Mouse (Mus musculus) thymus, postnatal 36 days (tissue): ENCODE data around the gene Ugp2.
A peak's percentile ranks its signal among the peaks of the same experiment; 100 is the strongest.

ENCODE experiments used
- DNase-seq, 2 experiments: peaks; one replicate each; pipeline ENCODE4 v3.0.0; 2022; ENCODE audit warnings: mixed read lengths in 2 of 2

Ugp2 gene

DNA sequence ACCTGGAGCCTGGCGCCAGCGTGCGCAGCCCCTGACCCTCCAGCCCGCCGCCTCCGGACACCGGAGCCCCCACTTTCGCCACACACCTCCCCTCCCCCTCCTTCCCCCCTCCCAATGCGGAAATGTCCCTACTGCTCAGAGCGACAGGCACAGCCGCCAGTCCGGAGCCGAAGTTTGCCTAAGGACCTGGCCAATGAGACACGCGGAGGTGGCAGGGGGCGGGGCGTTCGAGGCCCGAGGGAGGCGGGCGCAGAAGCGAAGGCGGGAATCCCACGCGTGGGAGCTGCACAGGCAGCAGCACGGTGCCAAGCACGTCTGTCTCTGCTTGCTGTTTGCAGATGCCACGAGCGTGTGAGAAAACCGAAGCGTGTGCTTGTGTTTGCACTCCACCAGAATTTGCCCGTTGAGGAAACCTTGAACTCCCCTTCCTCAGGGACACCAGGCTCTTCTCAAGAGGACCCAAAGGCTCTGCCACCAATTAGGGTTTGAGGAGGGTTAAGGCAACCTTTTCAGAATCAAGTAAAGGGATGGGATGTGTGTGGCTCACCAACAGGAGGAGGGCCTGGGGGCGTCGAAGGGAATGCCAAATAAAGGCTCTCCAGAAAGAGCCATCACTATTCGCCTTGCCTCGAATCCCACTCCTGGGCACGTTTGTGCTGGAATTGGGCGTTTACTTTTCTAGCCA is at the start of gene Ugp2:
Ugp2 (minus strand) TSS at position 80 of the 685 bp plus-strand sequence.
- peak; percentile 97 to 98 for DNase-seq

DNA sequence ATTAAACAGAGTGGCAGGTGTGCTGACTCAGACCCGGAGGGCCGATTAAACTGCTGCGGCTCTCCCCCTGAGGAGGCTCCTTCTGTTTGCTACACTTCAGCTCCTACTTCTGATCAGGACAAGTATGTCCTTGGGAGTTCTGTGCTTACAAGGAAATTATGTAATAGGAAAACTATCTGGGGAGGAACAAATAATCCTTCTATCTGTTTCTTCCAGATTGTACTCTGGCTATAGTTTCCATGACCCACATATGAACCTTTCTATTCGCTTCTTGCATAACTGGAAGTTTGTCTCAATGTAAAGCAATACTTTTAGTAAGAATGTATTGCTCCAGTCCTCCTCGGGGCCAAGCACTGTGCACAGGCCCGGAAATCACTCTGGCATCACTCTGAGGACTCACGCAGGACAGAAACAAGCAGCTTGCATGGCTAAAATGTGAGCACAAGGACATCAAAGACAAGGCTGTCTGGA is 43.9 kb upstream of the Ugp2 start:
- DNase-seq = peak; percentile 20 to 49

DNA sequence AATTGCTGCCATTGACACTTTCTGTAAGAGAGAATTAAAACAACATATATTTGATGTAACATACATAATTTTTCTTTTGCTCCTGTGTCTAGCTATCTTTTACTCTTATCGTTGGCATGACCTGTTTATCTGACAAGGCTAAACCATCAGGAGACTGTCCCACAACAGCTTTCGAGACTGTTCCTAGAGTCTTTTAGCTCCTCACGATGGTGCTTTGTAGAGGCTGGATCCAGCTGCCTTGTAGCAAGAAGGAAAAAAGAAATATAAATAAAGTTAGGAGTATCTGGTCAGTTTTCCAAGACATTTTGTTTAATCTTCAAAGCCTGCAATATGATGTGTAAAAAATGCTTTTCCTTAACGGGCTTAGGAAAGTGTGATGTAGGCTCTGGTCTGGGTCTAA is 35.7 kb upstream of the Ugp2 start:
- DNase-seq = no peak

DNA sequence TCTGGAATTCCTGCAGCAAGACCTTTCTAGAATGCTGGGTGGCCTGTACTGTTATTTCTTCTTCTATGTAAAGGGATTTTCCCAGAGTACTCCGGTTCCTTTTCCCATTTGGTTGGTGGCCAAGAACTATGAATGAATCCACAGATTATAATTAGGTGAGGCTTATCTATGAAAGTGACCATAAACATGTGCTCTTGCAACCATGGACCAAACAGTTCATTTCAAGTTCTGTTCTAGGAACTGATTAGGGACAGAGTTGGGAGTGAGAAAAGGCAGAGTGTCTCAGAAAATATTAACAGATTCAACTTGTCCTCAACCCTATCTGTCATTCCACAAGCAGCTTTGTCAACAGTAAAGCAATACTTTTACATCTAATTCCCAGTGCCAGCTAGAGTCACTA is 35.1 kb upstream of the Ugp2 start:
- no peak for DNase-seq

DNA sequence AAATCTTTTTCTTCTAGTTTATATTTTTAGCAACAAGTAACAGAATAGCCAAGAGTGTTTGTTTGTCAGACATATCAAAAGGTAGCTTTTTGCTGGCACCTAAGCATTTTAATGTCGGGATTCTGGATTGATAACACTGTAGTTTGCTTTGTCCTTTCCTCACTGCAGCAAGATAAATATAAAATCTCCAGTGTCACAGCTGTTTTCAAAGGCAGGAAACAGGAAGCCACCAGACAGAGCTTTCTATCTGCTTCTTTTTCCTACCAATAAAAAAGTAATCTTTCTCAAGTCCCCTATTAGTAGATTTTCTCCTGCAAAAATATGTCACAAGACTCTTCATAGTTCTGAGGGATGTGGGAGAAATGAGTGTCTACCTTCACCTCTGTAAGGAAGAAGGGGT is 32.9 kb upstream of the Ugp2 start:
- DNase-seq = no peak

DNA sequence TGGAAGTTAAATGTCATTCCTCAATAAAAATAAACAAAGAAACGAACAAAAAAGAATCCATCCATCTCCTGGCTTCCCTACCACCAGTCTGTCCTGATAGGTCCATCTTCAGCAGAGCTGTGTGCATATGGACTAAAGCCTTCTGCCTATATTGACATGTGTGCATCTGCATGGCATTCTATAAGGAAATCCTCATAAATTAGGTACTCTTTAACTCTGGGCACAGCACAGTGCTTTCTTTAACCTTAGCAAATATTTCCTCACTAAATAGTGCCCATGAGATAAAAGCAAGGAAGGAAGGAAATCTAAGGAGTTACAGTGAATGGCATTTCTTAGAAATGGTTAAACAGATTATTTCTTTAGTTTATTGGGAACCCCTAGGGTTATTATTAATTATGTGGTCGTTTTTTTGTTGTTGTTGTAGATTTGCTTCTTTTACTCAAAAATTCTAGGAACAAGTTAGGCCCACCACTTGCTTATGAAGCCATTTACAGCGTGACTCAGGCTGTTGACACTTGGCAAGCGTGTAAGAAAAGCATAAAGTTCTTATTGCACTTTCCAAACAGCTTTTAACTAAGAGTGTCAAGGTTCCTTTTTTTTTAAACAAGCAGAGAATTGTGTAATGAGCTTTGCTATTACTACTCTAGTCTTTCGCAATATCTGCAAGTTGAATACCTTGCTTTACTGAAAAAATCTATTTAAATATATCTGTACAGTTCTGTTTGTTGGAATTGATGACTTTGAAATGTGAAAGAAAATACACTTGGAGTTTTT is 31.7 kb upstream of the Ugp2 start:
- DNase-seq = no peak

DNA sequence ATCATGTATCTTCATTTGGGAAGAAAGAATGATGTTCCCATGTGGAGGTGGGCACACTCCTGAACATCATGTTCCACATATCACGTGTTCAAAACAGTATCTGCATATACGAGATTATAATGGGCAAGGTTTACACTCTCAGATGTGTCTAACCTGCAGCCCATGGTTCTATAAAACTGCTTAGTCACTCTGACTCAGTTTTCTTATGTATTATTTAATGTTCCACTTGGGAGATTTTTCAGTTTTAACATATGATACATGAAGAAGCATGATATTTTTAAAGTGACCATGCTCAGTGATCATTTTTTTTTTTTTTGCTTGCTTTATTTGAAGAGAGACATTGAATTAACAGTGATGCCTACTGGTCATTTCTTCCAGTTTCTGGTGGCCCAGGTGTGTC is 30.2 kb upstream of the Ugp2 start:
- DNase-seq = no peak

DNA sequence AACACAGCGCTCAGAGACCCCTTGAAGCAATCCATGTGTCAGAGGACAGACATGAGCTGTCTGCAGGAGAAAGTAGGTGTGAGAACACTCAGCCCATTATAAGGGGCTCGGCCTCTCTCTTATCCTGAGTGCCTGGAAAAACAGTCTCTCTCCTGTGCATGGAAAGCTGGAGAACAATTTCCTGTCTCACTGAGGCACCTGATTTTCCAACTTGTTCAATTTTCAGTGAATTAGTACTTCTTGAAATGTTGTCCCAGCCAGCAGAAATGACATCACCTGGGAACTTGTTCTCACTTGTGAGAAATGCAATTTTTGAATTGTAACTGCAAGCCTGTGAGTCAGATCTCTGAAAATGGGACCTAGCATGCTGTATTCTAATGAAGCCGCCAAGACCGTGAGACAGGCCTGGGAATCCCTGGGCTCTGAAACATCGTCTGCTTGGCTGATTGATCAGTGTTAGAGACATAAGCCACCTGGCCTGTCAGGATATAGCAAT is 28.2 kb upstream of the Ugp2 start:
- no peak for DNase-seq

DNA sequence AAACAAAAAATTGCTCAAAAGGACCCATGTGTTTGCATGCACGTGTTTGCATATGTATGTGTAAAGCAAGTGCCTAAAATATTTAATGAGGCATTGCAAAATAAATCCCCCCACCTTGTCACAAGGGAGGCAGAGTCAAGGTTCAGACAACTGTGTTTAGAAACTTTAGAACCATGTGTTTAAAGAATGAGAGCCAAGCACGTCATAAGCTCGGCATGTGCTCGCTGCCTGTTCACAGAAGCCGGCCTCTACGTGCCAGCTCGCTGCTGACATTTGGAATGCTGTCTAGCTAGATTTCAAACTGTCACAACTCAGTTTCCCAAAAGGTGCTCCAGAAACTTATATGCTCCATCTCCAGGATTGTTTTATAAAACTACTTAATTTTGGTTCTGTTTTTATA is 27.5 kb upstream of the Ugp2 start:
- no peak for DNase-seq

DNA sequence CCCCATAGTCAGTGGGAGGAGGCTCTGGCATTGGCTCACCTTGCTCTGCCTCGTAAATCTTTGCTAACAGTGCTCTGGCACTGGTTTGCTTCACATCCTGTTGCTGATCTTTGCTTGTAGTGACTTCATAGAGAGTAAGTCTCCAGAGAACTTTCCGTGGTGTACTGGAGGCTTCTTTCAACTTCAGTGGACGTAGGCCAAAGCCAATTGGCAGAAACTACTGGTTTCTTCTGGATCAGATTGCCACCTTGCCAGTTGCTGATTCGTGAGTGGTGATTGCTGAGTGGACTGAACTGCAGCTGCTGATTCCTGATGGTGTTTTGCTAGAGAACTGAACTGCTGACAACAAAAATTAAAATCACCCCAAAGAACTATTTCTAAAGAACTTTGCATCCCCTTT is 15.8 kb upstream of the Ugp2 start:
- DNase-seq = no peak

DNA sequence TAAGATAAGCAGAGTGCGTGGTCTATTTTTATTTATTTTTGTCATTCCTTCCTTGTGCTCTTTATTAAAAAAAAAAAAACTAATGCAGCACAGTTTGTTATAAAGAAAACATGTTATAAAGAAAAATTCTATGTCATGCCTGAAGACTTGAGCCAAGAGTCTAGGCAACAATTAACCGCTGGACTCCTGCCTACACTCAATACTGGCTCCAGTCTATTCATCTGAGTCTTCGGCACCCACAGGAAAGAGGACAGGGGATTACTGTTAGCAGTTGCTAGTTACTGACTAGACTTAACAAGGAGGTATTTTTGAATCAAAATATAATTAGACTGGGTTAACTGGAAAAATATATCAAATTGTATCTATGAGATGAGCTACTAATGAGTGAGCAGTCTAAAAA is 3.1 kb upstream of the Ugp2 start:
- no peak for DNase-seq

DNA sequence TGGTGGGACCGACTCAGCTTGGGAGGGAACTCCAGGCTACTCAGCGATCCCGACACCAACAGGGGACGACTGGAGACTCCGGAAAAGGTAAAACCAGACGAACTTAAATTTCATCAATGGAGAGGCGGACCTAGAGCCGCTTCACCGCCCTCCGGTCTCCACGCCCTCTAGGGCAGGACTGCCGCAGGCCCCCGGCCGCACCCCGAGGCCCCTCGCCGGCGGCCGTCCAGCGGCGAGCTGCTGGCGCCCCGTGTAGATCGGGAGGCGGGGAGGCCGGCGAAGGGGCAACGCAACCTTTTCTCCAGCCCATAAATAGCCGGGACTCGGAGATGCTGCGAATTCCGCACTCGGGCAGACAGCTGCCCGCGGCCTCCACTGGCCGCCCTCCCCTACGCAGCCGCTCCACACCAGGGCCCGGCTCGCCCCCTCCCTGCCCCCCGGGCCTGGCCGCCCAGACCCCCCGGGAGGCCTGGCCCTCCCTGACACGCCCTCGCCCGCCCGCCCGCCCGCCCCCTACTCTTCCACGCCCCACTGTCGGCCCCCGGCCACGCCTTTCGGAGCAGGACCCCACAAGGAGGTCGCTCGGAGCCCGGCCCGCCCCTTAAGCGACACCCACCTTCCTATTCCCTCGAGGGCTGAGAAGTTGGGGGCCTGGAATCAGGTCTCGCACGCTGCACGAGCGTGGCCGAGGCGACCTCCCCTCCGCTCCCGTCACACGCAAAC is 441 bp downstream of the Ugp2 start:
- peak; percentile 85 to 90 for DNase-seq

DNA sequence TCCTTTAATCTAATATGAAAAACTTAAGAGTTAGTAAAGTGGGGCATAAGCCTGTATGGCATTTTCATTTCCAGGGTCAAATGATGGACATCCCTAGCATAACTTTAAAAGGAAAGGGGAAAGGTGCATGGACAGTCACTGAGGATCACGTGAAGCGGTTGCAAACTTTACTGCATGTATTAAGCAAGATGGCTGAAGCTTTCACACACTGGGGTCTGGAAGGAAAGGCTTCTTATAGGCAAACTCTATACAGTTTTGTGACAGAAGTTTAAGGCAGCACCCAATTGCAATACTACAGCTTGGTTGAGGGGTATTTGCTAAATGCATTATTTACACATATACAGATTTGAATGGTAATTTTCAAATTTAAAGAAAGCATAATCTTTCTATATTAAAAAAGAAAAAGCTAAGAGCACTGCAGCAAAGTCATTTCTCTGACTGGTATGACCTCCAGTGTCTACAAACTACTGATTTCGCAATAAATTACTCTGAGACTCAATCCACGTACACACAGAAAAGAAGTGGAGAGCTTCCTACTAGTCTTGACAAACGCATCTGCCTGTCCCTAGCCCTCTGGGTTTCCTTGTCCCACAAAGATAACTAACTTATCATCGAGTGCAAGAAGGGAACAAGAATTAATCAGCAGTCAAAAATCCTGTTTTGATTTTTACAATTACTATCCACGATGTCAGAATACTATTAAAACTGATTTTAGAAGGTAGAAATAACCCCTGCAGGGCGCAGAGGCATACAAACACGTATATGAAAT is 1.6 kb downstream of the Ugp2 start:
- no peak for DNase-seq

DNA sequence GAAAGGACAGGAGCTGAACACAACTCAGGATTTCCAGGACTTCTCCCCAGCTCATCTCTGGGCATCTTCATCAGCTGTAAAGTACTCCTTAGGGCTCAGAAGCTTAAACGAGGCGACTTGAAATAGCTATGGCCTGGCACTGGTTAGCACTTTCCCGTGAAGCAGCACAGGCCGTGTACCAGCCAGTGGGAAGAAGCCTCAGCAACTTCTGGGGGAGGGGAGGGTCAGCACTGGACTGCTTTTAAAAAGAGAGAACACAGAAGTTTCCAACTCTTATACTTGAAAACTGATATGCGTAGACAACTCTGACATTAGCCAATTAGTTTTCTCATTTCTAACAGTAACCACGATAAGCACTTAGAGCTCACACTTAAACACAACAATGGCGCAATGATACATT is 2.5 kb downstream of the Ugp2 start:
- no peak for DNase-seq

DNA sequence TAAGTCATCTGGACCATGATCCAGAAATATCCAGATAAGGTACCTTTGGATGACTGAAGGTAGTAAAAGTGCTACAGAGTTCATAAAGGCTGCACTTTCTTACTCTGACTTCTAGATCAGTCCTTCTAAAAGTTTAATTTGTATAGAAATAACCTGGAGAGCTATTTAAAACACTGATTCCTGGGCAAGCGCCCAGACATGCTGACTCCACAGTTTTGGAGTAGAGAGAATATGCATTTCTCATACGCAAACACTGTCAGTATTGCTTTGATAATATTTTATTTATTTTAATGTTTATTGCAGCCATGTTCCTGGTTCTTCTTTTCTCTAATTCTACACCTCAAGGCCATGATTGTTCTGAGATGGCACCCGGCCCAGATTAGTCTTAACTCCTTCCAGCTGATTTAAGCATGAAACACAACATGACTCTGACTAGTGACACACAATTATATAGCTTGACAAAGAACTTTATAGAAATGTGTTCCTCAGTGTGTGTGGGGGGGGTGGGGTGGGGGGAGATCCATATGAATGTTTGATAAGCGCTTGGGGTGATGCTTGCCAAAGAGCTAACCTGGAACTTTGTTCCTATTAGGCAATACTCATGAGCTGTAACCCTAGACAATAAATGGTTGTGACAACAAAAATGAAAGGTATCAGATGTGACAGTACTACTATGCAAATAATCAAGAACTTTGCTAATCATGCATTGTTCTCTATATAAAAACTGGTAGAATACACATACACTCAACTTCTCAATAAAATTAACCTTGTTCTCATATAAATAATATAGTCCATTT is 7.7 kb downstream of the Ugp2 start:
- no peak for DNase-seq

DNA sequence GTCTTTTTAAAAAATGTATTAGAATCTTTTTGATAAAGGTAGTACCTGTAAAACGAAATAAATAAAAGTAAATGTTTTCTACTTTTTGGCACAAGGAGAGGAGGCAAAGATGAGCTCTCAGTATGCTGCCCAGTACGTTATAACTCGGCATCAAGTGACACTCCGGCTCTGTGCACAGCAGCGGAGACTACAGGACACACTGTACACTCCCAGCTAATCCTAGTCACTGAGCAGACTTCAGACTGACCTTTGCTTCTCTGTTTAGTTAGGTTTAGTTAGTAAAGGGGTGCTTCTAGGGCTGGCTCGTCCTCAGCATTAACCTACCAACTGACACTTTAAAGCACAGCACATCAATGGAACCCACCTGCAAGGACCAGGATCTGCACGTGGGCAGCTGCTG is 19.7 kb downstream of the Ugp2 start:
- no peak for DNase-seq

DNA sequence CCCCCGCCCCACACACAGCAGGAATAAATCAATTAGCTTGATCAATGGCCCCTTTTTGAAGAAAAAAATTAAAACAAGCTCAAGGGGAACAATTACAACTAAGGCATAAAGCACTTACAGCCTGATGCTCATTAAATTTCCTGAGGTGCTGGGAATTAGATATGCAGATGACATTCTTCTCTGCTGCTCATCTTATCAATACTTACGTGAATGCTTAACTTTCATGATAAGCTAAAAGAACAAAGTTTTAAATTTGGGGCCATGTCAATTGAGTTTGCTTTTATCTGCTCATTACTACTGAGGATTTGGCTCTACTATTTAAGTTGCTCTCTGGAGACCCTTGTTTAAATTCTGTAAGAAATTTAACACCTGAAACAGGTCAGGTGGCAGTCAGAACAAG is 22.1 kb downstream of the Ugp2 start:
- no peak for DNase-seq

DNA sequence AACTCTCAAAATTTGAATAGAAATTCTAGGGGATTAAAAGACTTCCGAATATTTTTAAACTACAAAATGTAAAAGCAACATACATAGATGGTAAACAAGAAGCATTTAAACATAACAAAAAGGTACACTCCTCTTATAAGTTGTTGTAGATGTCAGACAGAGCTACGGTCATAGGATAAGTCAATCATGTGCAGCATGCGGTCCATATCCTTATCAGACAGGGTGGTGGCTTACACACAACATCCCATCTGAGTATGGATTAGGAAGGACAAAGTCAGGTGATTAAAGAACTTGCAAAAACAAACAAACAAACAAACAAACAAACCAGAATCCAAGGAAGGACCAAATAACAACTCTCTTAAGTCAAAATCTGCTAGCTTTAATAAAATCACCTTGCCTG is 25.0 kb downstream of the Ugp2 start:
- no peak for DNase-seq

DNA sequence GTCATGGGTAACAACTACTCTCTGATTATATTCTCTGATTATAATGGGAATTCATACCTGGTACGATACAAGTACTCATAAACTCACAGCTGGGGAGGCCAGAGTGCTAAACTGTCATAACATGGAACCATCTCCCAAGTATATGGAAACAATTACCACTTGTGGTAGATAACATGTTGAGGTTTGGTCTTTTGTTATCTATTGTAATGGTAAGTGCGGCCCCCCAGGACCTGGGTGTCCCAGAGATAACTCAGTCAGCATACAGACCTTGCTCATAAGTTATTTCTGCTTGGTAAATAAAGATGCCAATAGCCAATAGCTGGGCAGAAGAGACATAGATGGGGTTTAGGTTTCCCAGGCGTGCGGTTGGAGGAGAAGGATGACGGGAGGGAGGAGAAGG is 27.5 kb downstream of the Ugp2 start:
- no peak for DNase-seq

DNA sequence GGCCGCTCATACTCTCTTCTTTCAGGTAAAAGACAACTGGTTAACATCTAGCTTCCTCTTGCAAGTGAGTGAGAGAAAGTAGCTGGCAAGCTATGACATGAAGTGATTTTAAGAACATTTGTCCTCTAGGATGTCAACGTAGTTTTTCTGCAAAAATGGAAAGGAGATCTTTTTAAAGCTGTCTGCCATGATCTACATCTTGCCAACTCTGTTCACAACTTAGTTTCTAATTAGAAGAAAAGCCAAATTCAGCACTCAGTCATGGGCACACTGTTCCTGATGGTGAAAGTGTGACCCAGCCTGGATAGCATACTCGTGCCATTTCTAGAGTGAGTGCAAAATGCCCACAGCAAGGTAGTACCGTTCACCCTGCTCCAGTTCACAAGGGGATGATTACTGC is 31.9 kb downstream of the Ugp2 start:
- no peak for DNase-seq

DNA sequence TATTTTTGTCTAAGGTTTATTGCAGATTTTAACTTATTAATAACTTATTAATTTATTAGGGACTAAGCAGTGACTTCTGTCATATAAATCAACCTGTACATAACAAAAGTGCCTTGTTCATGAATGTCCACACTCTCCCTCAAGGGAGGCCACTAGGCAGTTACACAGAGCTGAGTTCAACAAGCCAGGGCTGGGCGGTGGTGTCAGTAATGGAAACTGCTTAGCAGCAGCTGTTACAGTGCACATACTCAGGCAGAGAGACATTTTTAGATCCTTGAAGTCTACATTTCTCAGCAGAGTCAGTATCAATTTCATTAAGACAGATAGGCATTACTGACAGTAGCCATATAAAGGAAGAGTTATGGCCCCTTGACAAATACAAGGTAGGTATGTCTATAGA is 33.1 kb downstream of the Ugp2 start:
- no peak for DNase-seq
